Mouse (Mus musculus): Measurements from ENCODE around the gene Pank2.
"Not testable (repeated sequence)": the region's sequence is repeated elsewhere in the genome, so short reads cannot be mapped to it uniquely, and the experiment has no call there.

The Pank2 gene

DNA sequence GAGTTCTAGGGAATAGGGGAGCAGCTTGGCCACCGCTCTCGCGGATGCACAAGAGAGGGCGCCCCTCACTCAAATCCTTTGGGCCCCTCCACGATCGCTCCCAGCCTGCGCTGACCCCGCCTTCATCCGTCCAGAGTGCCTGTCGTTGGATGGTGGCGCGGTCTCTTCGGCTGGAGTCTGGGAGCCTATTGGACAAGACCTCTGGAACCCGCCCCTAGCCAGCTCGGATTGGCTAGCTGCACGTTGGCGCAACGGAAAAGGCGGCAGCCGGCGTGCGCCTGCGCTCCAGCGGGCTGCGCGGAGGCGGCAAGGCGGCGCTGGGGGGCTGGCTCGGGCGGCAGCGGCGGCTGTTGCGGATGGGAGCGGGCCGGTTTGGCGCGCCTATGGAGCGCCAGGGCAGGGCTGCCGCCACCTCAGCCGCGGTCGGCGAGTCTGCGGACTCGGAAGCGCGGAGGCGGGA, at the start of gene Pank2:
Gene Pank2, plus strand, starts transcription at position 283 of the 460 bp plus-strand sequence.
- ATAC-seq (ENCODE audit: insufficient number of reproducible peaks, low FRiP score, low TSS enrichment), result peak; percentile 100

DNA sequence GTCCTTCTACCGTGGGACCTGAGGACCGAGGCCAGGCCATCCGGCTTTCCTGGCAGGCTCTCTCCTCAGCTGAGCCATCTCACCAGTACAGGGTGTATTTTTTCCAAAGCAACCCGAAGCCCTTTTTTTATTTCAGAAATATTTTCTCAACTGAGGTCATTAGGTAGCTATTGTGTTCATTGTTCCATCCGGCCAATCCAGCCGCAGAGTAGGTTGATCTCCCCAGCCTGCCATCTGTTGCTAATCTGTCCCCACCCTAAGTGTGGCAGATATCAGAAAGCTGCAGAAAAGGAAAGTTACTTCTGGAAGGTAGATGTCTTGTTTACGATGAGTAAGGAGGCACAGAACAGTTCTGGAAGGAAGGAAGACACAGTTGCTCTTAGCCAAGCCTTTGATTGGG, 48.5 kb upstream of the Pank2 start:
- no peak for ATAC-seq (ENCODE audit: insufficient number of reproducible peaks, low FRiP score, low TSS enrichment)

DNA sequence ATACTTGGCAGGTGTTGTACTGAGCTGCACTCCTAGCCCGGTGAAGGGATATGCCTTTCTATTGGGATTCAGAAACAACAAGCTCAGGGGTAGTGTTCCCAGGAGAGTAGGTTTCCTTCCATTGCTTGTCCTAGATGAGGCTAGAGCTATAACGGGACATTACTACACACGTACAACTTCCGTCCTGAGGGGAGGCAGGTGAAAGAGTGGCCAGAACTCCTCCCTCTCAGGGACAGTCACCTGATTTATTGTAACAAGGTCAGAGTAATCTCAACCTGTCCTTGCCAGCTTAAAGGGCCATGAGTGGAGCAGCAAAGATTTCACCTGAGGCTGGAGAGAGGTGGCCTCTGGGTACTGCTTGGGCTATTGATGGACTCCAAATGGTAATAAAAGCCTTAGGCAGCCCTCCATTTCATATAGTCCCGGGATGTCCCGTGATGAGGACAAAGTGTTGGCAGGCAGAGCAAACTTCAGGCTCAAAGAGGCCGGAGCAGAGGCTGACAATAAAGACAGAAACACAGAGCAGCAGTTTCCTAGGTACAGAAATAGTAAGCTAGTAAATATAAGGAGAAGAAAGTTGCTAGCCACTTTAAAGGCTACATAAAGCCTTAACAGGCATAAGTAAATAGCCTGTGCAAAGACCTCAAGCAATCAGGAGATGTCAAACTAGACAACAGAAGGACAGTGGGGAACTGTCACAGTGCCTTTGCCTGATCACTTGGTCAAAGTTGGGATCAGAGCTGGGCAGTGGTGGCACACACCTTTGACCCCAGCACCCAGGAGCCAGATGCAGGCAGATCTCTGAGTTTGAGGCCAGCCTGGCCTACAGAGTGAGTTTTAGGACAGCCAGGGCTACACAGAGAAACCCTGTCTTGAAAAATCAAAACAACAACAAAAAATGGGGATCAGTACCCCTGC, 46.1 kb upstream of the Pank2 start:
- no peak for ATAC-seq (ENCODE audit: insufficient number of reproducible peaks, low FRiP score, low TSS enrichment)

DNA sequence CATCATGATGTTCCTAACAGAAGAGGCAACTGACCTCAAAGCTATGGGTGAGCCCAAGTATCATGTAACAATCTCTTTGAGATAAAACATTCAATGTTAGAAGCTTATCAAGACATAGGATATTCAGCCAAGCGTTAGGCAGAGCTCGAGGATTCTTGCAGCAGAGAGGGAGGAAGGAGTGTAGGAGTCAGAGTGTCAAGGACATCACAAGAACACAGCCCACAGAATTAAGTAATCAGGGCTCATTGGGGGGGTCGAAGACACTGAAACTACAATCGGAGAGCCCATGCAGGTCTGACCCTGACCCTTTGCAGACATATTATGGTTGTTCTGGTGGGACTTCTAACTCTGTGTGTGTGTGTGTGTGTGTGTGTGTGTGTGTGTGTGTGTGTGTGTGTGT, 42.3 kb upstream of the Pank2 start:
- no peak for ATAC-seq (ENCODE audit: insufficient number of reproducible peaks, low FRiP score, low TSS enrichment)

DNA sequence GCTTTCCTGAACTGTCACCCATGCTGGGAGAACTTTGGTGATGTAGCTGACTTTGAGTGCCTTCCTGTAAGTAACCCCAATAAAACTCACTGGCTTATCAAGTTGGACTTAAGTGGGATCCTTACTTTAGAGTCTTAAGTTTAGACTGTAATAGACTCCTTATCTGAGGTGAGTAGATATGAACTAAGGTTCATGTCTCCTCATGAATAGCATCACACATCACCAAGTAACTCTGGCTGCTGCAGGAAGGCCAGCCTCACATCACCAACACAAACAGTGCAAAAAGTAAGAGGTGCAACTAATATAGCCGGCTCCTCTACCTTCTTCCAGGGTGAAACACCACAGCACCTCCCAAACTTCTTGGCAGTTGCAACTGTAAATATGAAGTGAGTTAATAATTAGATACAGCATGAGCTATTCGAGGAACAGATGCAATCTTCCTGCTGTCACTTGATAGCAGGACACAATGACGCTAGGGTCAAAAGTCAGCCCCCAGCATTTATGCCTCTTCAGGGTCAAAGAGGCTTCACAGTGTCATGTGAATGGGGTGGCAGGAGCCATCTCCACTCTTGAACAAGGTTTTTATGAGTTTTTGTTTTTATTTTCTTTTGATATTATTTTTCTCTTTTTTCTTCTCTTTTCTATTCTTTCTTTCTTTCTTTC, 40.3 kb upstream of the Pank2 start:
- no peak for ATAC-seq (ENCODE audit: insufficient number of reproducible peaks, low FRiP score, low TSS enrichment)

DNA sequence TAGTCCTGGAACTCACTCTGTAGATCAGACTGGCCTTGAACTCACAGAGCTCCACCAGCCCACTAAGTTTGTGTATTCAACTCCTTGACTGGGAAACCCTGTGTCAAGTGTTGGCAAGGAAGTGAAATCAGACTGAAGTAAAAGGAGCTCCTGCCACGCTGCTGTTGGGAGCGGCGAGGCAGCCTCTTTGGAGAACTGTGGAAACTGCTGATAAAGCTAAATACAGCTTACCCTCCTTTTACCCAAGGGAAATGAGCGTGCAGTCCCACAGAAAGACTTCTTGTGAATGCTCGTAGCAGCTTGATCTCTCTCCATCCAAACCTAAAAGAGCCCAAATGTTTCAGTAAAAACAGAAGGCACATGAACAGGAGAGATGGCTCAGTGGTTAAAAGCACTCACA, 39.7 kb upstream of the Pank2 start:
- no peak for ATAC-seq (ENCODE audit: insufficient number of reproducible peaks, low FRiP score, low TSS enrichment)

DNA sequence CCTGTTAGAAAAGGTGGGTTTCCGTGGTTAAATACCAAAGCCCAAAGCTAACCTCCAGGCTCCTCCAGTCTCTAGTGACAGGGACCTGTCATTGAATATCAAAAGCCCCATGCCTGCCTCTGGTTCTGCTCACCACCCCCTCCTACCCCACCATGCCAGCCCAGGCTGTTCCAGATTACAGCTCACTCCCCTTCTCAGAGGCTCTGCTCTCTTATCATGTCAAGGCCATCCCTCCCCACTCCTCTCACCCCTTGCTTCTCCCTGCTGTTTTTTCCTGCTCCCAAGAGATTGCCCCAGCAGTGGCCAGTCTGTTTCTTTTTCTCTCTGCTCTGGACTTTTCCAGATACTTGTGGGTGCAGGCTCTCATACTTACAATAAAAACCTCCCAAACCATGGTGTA, 38.7 kb upstream of the Pank2 start:
- no peak for ATAC-seq (ENCODE audit: insufficient number of reproducible peaks, low FRiP score, low TSS enrichment)

DNA sequence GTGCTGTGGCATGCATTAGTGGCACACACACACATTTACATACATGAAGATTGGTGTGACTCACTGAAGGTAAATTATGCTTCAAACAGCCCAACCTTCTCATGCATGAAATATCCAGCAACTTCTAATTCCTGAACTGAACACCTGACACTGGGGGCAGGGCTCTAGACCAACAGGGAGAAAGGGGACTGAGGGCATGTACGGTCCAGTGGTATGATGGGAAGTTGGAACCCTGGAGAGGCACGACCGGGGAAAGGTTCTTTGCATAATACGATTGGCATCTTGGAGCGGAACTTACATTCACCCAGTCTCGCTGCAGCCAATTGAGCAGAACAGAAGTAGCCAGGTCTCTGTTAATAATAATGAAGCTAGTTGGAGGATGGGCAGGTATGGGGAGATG, 37.1 kb upstream of the Pank2 start:
- ATAC-seq (ENCODE audit: insufficient number of reproducible peaks, low FRiP score, low TSS enrichment), result no peak

DNA sequence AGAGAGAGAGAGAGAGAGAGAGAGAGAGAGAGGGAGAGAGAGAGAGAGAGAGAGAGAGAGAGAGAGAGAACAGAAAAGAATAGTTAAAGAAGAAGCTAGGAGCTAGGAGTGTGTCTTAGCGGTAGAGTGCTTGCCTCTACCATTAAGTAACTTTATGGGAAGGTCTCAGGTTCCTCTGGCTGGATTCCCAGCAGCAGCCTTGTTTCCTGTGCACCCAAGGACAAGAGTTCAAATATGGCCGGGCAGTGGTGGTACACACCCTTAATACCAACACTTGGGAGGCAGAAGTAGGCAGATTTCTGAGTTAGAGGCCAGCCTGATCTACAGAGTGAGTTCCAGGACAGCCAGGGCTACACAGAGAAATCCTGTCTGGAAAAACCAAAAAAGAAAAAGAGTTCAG, 35.6 kb upstream of the Pank2 start:
- not testable (repeated sequence) for ATAC-seq (ENCODE audit: insufficient number of reproducible peaks, low FRiP score, low TSS enrichment)

DNA sequence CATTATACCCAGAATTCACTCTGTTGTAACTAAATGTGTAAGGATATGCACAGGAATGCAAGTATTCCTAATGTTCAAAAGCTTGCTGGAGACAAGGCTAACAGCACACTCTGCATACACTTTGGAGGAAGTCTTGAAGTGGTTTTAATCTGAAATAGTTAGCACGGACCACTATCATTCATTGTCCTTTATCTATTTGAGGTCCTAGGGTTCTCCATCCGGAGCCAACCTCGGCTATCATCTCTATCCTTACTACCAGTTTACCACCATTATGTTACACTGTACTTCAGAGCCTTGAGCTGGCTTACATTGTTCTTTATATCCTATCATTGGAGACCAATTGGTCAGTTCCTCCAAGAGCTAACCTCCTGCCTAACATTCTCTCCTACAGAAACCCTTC, 35.1 kb upstream of the Pank2 start:
- no peak for ATAC-seq (ENCODE audit: insufficient number of reproducible peaks, low FRiP score, low TSS enrichment)

DNA sequence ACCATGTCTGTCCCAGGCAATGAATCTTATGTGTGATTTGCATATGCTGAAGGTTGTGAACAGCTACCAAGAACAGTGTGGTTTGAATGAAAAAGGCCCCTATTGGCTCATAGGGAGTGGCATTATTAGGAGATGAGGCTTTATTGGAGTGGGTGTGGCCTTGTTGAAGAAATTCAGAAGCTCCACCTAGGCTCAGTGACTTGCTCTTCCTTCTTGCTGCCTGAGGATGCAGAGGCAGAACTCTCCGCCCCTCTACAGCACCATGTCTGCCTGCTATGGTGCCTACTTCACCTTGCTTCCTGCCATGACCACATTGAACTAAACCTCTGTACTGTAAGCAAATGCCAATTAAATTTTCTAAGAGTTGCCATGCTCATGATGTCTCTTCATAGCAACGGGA, 29.7 kb upstream of the Pank2 start:
- ATAC-seq (ENCODE audit: insufficient number of reproducible peaks, low FRiP score, low TSS enrichment), result no peak

DNA sequence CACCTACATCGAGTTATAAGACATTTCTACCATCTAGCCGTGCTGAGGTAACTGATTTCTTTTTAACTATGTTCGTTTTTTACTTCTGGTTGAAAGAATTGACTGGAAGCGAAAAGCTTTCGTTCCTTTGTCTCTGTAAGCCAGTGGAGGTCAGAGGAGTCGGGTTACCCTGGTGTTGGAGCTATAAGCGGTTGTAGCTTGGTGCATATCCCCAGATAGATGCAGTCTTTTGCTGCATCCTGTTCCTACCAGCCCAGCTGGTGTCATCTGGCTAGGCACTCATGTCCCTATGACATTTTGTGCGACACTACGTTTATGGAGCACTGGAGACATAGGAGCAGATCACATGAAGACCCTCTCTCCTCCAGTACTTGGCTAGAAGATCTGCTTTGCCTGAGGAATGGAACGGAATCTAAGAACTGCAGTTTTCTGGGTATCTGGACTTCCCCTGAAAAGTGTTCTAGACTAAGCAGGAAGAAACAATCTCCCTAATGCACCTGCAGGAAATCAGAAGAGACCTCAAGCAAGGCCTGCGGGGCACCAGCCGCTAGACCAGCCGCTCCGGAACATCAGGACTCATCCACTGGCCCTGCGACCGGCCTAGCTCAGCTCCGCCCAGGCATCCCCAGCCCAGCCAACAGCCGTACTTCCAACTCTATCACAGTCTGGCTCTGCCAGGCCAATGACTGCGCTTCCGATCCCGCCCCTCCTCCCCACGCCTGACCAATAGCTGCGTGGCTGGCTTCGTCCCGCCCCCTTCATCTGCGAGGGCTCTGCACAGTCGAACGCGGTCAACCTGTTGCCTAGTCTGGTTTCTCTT, 28.8 kb upstream of the Pank2 start, which contains the start of gene Mavs:
Gene Mavs, plus strand, starts transcription at position 757 of the 820 bp plus-strand sequence.
- ATAC-seq (ENCODE audit: insufficient number of reproducible peaks, low FRiP score, low TSS enrichment), result peak; percentile 100

DNA sequence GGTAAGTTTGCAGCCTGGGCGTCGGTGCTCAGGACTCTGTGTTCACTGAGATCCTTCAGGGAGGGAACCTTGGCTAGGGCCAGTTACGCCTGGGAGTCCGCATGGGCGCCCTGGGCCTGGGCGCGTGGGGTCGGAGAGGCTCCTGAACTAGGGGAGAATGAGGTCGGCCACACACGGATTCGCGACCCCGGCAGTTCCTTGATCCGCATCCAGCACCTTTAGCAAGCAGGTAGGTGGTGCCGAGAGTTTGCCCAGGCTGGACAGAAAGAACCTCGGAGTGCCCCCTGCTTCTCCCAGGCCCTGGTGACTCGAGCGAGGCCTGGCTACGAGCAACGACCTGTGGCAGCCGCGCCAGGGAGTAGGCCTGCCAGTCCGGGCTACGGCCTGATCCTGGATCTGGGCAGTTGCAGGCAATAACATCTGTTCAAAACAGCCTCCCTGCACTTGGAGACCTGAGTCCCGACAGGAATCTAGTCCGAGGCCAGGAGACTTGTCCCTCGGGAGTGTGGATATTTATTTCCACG, 28.1 kb upstream of the Pank2 start:
- no peak; the same call in 1 of the 2 replicates for ATAC-seq (ENCODE audit: insufficient number of reproducible peaks, low FRiP score, low TSS enrichment)

DNA sequence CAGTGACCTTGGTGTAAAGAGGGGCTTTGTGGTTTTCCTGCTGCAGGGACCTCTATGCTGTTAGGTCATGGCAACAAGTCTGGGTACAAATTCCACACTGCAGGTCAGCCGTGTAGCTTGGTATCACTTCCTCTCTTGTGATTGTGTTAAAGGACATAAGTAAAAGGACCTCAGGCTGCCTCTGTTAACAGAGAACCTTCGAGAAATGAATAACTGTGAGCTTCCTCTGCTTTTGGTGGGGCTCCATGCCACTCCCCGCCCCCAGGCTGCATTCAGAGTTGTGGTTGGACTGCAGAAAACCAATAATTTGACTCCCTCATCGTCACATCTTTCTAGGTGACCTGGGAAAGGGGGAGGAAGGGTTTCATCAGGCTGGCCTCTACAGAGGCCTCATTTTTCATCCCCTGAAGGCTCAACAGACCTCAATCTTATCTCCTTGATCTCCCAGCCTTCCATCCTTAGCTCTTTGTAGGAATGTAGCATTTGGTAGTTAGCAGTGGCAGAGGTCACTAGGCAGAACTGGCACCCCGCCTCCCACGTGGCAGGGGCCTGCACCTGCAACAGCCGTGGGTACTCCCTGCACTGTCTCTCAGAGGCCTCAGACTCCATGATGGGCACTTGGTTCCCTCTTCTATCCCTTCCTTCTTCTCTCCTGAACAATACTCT, 27.2 kb upstream of the Pank2 start:
- no peak for ATAC-seq (ENCODE audit: insufficient number of reproducible peaks, low FRiP score, low TSS enrichment)

DNA sequence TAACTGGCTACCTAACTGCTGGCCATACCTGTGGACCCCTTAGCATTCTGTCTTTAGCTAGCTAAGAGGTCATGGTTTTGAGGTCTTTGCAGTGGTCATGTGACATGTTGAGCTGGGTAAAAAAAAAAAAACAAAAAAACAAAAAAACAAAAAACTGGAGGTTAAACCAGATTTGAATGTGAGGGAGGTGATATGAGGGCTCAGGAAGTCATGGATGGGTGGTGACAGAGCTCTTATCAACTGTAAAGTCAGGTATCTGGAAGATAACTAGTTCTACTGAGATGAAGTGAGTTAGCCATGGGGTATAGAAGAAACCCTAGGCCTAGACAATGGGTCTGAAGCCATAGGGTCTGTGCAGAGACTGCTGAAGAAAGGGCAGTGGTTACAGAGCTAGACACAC, 20.1 kb upstream of the Pank2 start:
- ATAC-seq (ENCODE audit: insufficient number of reproducible peaks, low FRiP score, low TSS enrichment), result no peak

DNA sequence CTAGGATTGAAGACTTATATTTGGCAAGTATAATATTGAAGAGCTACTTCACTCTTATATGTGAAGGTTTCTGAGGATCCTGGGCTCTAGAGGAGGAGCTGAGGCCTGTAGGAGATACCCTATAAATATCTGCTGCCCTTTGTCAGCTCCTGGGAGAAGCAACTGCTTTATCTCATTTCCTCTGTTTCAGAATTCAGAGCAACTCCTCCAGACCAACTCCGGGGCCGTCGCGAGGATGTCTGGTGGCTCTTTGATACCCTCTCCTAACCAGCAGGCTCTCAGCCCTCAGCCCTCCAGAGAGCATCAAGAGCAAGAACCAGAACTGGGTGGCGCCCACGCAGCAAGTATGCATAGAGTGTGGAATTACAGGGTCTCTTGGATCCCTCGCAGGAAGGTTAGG, 19.4 kb upstream of the Pank2 start:
- no peak for ATAC-seq (ENCODE audit: insufficient number of reproducible peaks, low FRiP score, low TSS enrichment)

DNA sequence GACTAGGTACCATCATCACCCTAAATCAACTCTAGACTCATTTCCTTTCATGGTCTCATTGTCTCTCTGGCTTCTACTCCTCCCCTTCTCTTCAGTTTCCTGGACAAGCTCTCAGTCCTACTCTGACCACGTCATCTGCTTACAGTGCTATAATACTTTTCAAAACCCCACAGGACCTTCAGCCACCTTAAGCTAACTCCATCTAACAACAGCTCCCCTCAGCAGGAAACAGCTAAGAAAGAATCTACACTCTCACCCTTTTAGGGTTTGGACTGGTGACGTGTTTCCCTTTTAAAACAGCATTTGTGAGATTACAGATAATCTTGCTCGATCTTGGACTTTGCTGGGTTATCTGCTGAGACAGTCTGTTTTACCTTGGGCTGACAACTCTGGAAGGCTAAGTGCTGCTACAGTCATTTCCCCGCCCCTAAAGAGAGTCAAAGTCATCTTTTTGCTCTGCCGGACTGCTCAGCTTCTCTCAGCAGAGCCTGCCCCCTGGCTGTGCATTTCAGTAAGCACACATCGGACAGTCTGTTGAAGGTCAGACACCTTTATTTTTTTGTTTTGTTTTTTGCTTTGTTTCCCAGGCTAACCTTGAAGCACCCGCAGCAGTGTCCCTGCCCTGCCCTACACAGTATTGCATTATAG, 8.5 kb upstream of the Pank2 start:
- no peak for ATAC-seq (ENCODE audit: insufficient number of reproducible peaks, low FRiP score, low TSS enrichment)

DNA sequence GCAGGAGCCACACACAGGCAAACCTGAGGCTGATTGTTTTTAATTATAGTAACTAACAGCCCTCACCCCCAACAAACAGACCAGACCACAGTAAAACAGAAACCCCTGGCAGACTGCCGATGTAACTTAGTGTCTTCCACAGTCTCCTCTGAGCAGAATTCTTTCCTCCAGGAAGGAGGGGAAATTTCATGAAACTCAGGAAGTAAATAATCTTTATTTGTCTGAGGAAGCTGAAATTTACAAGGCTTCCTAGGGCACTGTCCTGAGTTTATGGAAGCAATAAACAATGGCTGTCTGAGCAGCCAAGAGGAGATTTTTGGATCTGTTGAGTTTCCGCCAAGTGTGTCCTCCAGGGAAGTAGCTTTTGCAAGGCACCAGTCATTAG, 8.0 kb upstream of the Pank2 start:
- no peak for ATAC-seq (ENCODE audit: insufficient number of reproducible peaks, low FRiP score, low TSS enrichment)

DNA sequence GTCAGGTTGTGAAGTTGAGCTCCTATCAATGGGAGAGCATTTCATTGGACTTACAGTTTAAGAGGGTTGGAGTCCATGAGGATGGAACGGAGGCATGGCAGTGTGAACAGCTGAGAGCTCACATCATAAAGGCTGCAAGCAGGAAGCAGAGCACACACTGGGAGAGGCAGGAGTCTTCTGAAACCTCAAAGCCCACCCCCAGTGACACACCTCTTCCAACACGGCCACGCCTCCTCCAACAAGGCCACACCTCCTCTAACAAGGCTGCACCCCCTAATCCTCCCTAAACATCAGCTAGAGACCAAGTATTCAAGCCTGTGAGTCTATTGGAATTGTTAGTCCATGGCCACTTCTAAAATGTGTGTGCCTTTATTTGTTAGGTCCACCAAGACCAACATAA, 6.6 kb upstream of the Pank2 start:
- no peak for ATAC-seq (ENCODE audit: insufficient number of reproducible peaks, low FRiP score, low TSS enrichment)

DNA sequence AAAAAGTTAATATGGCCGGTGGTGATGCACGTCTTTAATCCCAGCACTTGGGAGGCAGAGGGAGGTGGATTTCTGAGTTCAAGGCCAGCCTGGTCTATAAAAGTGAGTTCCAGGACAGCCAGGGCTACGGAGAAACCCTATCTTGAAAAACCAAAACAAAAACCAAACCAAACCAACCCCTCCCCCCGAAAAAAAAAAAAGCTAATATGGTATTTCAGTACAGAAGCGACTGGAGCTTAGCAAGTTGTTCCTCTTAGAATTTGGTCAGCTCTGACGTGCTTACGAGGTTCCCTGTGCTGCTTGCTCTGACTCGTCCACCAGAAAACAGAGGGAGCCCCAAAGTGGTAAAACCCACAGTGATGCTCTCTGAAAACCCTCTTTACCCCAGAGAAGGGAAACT, 3.6 kb upstream of the Pank2 start:
- no peak for ATAC-seq (ENCODE audit: insufficient number of reproducible peaks, low FRiP score, low TSS enrichment)
